In the genomic region with DNA sequence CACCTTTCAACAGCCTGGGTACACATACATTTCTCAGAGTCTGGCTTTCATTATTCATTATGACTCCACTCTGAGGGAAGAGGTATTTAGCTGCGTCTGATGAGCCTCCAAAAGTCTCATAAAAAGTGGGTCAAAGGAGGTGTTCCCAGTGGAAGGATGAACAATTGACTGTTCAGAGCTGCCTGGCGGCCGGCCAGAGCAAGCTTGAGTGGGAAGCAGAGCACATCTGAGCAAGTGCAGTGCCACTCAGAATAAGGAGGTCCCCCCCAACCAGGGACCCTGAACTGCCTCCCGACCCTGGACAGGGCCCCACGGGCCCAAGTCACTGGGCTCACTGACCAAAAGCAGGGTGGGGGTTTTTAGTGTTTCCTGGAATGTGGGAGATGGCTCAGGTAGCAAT, we compare ENCODE assay signal across 10 mouse cellular contexts.
DNase-seq lines count a peak whose midpoint lies in the region; ATAC-seq and TF ChIP-seq lines count a peak whose summit lies in the region.
"Had no signal": no experiment of that assay in that cellular context is flagged by ENCODE, and none has a peak within 500 bp of the region (broad histone marks: within the 10 kb centered on the region; RNA-seq: fewer than 3 reads in every experiment).

No protein-coding gene starts in this region.

- H3K4me3 ChIP-seq in forebrain, embryonic 10.5 days = no peak overlapping the region
- no peak overlapping the region for H3K4me3 ChIP-seq in forebrain, embryonic 11.5 days (ENCODE audit: low read depth, low read length)
- no peak overlapping the region for H3K4me3 ChIP-seq in liver, postnatal 0 days (ENCODE audit: low read depth, low read length)

- DNase-seq in forebrain, embryonic 10.5 days (ENCODE audit: extremely low spot score, low spot score) = no peak
- no peak for DNase-seq in forebrain, embryonic 11.5 days (ENCODE audit: low spot score)
- peak; percentile 53 for DNase-seq in testis, postnatal 10 days (ENCODE audit: low spot score)
- DNase-seq in testis, postnatal 14 days (ENCODE audit: low spot score) = no peak
- peak; percentile 19 to 56 for DNase-seq in left cerebral cortex, adult 9 months (ENCODE audit: low spot score in 2 of 2)
- no peak for DNase-seq in liver, postnatal 0 days
- DNase-seq in ovary, postnatal 10 days (ENCODE audit: low spot score) = no peak
- no peak for DNase-seq in lung, postnatal 25 days (ENCODE audit: low spot score)
- DNase-seq: spleen, adult 18-20 months had no signal

- no peak for TF ChIP-seq CTCF in liver, postnatal 0 days (IDR thresholded peaks at IDR 0.05; ENCODE audit: low read depth)

- no peaks in the 10 kb centered on the region for H3K9me3 ChIP-seq in forebrain, embryonic 10.5 days
- no peaks in the 10 kb centered on the region for H3K9me3 ChIP-seq in forebrain, embryonic 11.5 days (ENCODE audit: control insufficient read depth, low read length)
- no peaks in the 10 kb centered on the region for H3K9me3 ChIP-seq in liver, postnatal 0 days (ENCODE audit: low read length)

- H3K27me3 ChIP-seq in forebrain, embryonic 10.5 days (ENCODE audit: poor library complexity, severe bottlenecking) = no peaks in the 10 kb centered on the region
- H3K27me3 ChIP-seq in forebrain, embryonic 11.5 days (ENCODE audit: control insufficient read depth, insufficient read depth, low read length) = no peaks in the 10 kb centered on the region
- H3K27me3 ChIP-seq in liver, postnatal 0 days (ENCODE audit: insufficient read depth, low read length) = no peaks in the 10 kb centered on the region

- H3K27ac ChIP-seq in forebrain, embryonic 10.5 days = 0 out of 2 replicates have a peak overlapping the region, but pooled peaks have one; percentile 26
- H3K27ac ChIP-seq in forebrain, embryonic 11.5 days (ENCODE audit: low read depth, low read length) = no peak overlapping the region
- no peak overlapping the region for H3K27ac ChIP-seq in liver, postnatal 0 days (ENCODE audit: low read depth)
- H3K27ac ChIP-seq: liver, embryonic 14.5 days had no signal

- H3K36me3 ChIP-seq in forebrain, embryonic 10.5 days (replicated peaks) = no peaks in the 10 kb centered on the region
- H3K36me3 ChIP-seq in forebrain, embryonic 11.5 days (ENCODE audit: control insufficient read depth, insufficient read depth, low read length) = no peaks in the 10 kb centered on the region
- no peaks in the 10 kb centered on the region for H3K36me3 ChIP-seq in liver, postnatal 0 days (replicated peaks; ENCODE audit: insufficient read depth, low read length)

- no peak overlapping the region for H3K4me2 ChIP-seq in forebrain, embryonic 11.5 days (ENCODE audit: low read depth, low read length, severe bottlenecking)
- H3K4me2 ChIP-seq in liver, postnatal 0 days (ENCODE audit: low read depth, low read length) = no peak overlapping the region

- peaks cover 35% of the 10 kb centered on the region for H3K4me1 ChIP-seq in forebrain, embryonic 10.5 days
- peaks cover 5% of the 10 kb centered on the region; the same call in 1 of the 2 replicates for H3K4me1 ChIP-seq in forebrain, embryonic 11.5 days (replicated peaks; ENCODE audit: control insufficient read depth, insufficient read depth, low read length)
- no peaks in the 10 kb centered on the region for H3K4me1 ChIP-seq in liver, postnatal 0 days (ENCODE audit: insufficient read depth)

- whole genome bisulfite sequencing in forebrain, embryonic 10.5 days = 64% methylated on average over 5 of the region's 5 CpGs
- WGBS in forebrain, embryonic 11.5 days = 52% methylated on average over 5 of the region's 5 CpGs
- 74% methylated on average over 5 of the region's 5 CpGs for WGBS in liver, postnatal 0 days (ENCODE audit: insufficient replicate concordance)

- no peak for ATAC-seq in forebrain, embryonic 11.5 days (replicated peaks; ENCODE audit: low FRiP score)
- ATAC-seq in liver, postnatal 0 days = no peak

- H3K9ac ChIP-seq in forebrain, embryonic 11.5 days (ENCODE audit: low read length) = no peak overlapping the region
- no peak overlapping the region for H3K9ac ChIP-seq in liver, postnatal 0 days (replicated peaks)
- H3K9ac ChIP-seq: liver, embryonic 14.5 days had no signal

- TF ChIP-seq EP300 in liver, postnatal 0 days (IDR thresholded peaks at IDR 0.05; ENCODE audit: low read depth) = no peak

Comparison
In these comparisons a context has a peak if more than half of its experiments do, and no peak if none do; other contexts are left out.
1. DNase-seq: peak in testis, postnatal 10 days (single experiment) and left cerebral cortex, adult 9 months (2 of 2); none in forebrain, embryonic 10.5 days (single experiment), forebrain, embryonic 11.5 days (single experiment), testis, postnatal 14 days (single experiment), liver, postnatal 0 days (single experiment), ovary, postnatal 10 days (single experiment) and lung, postnatal 25 days (single experiment).